Mouse (Mus musculus): Measurements from ENCODE around the gene March11. TPM values are rescaled to one million over a fixed set of nuclear protein-coding genes. Genes with fewer than 3 reads are reported as not detected.

The March11 gene
- total RNA-seq, 1 experiment = 0.98 TPM

GRCm38 (mm10) chr15:26309291-26309931 lies 563 bp downstream of the March11 start:
- Histone ChIP-seq H3K36me3 (ENCODE audit: control insufficient read depth, insufficient read depth, low read length, poor library complexity, severe bottlenecking) (no peaks in the 10 kb centered on the region), H3K9me3 (ENCODE audit: control insufficient read depth, insufficient read depth, low read depth, low read length) (no peaks in the 10 kb centered on the region), H3K4me3 (ENCODE audit: insufficient read depth in 1 of 2, low read depth in 1 of 2, low read length in 2 of 2, poor library complexity in 1 of 2, severe bottlenecking in 1 of 2) (peak overlapping the region; percentile 76 to 85), H3K9ac (ENCODE audit: insufficient read depth, low read depth, low read length, poor library complexity, severe bottlenecking) (peak overlapping the region; percentile 64), H3K4me1 (ENCODE audit: control insufficient read depth in 2 of 2, insufficient read depth in 2 of 2, low read length in 2 of 2, poor library complexity in 1 of 2) (peaks cover 0 to 4% of the 10 kb centered on the region in 2 experiments; a peak in 2 of 4 replicates), H3K27ac (ENCODE audit: insufficient read depth, low read depth, low read length, poor library complexity, severe bottlenecking) (no peak overlapping the region)
- in situ Hi-C loops (cut with MboI; ENCODE audit: low sequenced_read_pairs in 2 of 2, unreplicated experiment in 2 of 2) = no loop called here
- DNase-seq (ENCODE audit: low read depth, low spot score) = peak; percentile 64
- TF ChIP-seq ZC3H11A (IDR thresholded peaks at IDR 0.05; ENCODE audit: borderline replicate concordance, low read depth, low read length) = no peak
- TF ChIP-seq CHD2 (IDR thresholded peaks at IDR 0.05; ENCODE audit: low read depth, low read length) = no peak
- no peak for TF ChIP-seq MAFK (IDR thresholded peaks at IDR 0.05; ENCODE audit: insufficient read depth, low read depth, low read length)
- no peak for TF ChIP-seq HCFC1 (IDR thresholded peaks at IDR 0.05; ENCODE audit: borderline replicate concordance, insufficient read depth, low read length)
- no peak for TF ChIP-seq ZNF384 (IDR thresholded peaks at IDR 0.05; ENCODE audit: low read depth, low read length)

GRCm38 (mm10) chr15:26319866-26320265 lies 11.0 kb downstream of the March11 start:
- in situ Hi-C loops (cut with MboI; ENCODE audit: low sequenced_read_pairs in 2 of 2, unreplicated experiment in 2 of 2) = loop anchor here in 1 of 2 experiments (10.0 kb wide), 1 partner anchor 315 kb away; no protein-coding TSS in a partner anchor
- Histone ChIP-seq H3K4me3 (ENCODE audit: insufficient read depth in 1 of 2, low read depth in 1 of 2, low read length in 2 of 2, poor library complexity in 1 of 2, severe bottlenecking in 1 of 2) (no peak overlapping the region), H3K9ac (ENCODE audit: insufficient read depth, low read depth, low read length, poor library complexity, severe bottlenecking) (no peak overlapping the region), H3K9me3 (ENCODE audit: control insufficient read depth, insufficient read depth, low read depth, low read length) (no peaks in the 10 kb centered on the region), H3K27ac (ENCODE audit: insufficient read depth, low read depth, low read length, poor library complexity, severe bottlenecking) (no peak overlapping the region), H3K36me3 (ENCODE audit: control insufficient read depth, insufficient read depth, low read length, poor library complexity, severe bottlenecking) (no peaks in the 10 kb centered on the region), H3K4me1 (ENCODE audit: control insufficient read depth in 2 of 2, insufficient read depth in 2 of 2, low read length in 2 of 2, poor library complexity in 1 of 2) (no peaks in the 10 kb centered on the region)
- TF ChIP-seq HCFC1 (IDR thresholded peaks at IDR 0.05; ENCODE audit: borderline replicate concordance, insufficient read depth, low read length) = no peak
- TF ChIP-seq CHD2 (IDR thresholded peaks at IDR 0.05; ENCODE audit: low read depth, low read length) = no peak
- no peak for TF ChIP-seq MAFK (IDR thresholded peaks at IDR 0.05; ENCODE audit: insufficient read depth, low read depth, low read length)
- TF ChIP-seq ZC3H11A (IDR thresholded peaks at IDR 0.05; ENCODE audit: borderline replicate concordance, low read depth, low read length) = no peak
- TF ChIP-seq ZNF384 (IDR thresholded peaks at IDR 0.05; ENCODE audit: low read depth, low read length) = no peak
- no peak for DNase-seq (ENCODE audit: low read depth, low spot score)

GRCm38 (mm10) chr15:26320402-26320801 lies 11.6 kb downstream of the March11 start:
- no peak for DNase-seq (ENCODE audit: low read depth, low spot score)
- H3K9me3 ChIP-seq (ENCODE audit: control insufficient read depth, insufficient read depth, low read depth, low read length) = no peaks in the 10 kb centered on the region
- TF ChIP-seq ZC3H11A (IDR thresholded peaks at IDR 0.05; ENCODE audit: borderline replicate concordance, low read depth, low read length) = no peak
- TF ChIP-seq HCFC1 (IDR thresholded peaks at IDR 0.05; ENCODE audit: borderline replicate concordance, insufficient read depth, low read length) = no peak
- no peak for TF ChIP-seq ZNF384 (IDR thresholded peaks at IDR 0.05; ENCODE audit: low read depth, low read length)
- no peak for TF ChIP-seq CHD2 (IDR thresholded peaks at IDR 0.05; ENCODE audit: low read depth, low read length)
- no peak for TF ChIP-seq MAFK (IDR thresholded peaks at IDR 0.05; ENCODE audit: insufficient read depth, low read depth, low read length)
- no peak overlapping the region for H3K4me3 ChIP-seq (ENCODE audit: insufficient read depth in 1 of 2, low read depth in 1 of 2, low read length in 2 of 2, poor library complexity in 1 of 2, severe bottlenecking in 1 of 2)
- H3K27ac ChIP-seq (ENCODE audit: insufficient read depth, low read depth, low read length, poor library complexity, severe bottlenecking) = no peak overlapping the region
- in situ Hi-C loops (cut with MboI; ENCODE audit: low sequenced_read_pairs in 2 of 2, unreplicated experiment in 2 of 2) = loop anchor here in 1 of 2 experiments (10.0 kb wide), 1 partner anchor 316 kb away; no protein-coding TSS in a partner anchor
- no peak overlapping the region for H3K9ac ChIP-seq (ENCODE audit: insufficient read depth, low read depth, low read length, poor library complexity, severe bottlenecking)
- H3K4me1 ChIP-seq (ENCODE audit: control insufficient read depth in 2 of 2, insufficient read depth in 2 of 2, low read length in 2 of 2, poor library complexity in 1 of 2) = no peaks in the 10 kb centered on the region
- H3K36me3 ChIP-seq (ENCODE audit: control insufficient read depth, insufficient read depth, low read length, poor library complexity, severe bottlenecking) = no peaks in the 10 kb centered on the region

GRCm38 (mm10) chr15:26322804-26323203 lies 14.0 kb downstream of the March11 start:
- no peak overlapping the region for H3K9ac ChIP-seq (ENCODE audit: insufficient read depth, low read depth, low read length, poor library complexity, severe bottlenecking)
- no peak overlapping the region for H3K4me3 ChIP-seq (ENCODE audit: insufficient read depth in 1 of 2, low read depth in 1 of 2, low read length in 2 of 2, poor library complexity in 1 of 2, severe bottlenecking in 1 of 2)
- DNase-seq (ENCODE audit: low read depth, low spot score) = no peak
- H3K27ac ChIP-seq (ENCODE audit: insufficient read depth, low read depth, low read length, poor library complexity, severe bottlenecking) = no peak overlapping the region
- no peaks in the 10 kb centered on the region for H3K36me3 ChIP-seq (ENCODE audit: control insufficient read depth, insufficient read depth, low read length, poor library complexity, severe bottlenecking)
- no peak for TF ChIP-seq CHD2 (IDR thresholded peaks at IDR 0.05; ENCODE audit: low read depth, low read length)
- no peak for TF ChIP-seq ZNF384 (IDR thresholded peaks at IDR 0.05; ENCODE audit: low read depth, low read length)
- no peak for TF ChIP-seq ZC3H11A (IDR thresholded peaks at IDR 0.05; ENCODE audit: borderline replicate concordance, low read depth, low read length)
- no peak for TF ChIP-seq MAFK (IDR thresholded peaks at IDR 0.05; ENCODE audit: insufficient read depth, low read depth, low read length)
- no peak for TF ChIP-seq HCFC1 (IDR thresholded peaks at IDR 0.05; ENCODE audit: borderline replicate concordance, insufficient read depth, low read length)
- no peaks in the 10 kb centered on the region for H3K9me3 ChIP-seq (ENCODE audit: control insufficient read depth, insufficient read depth, low read depth, low read length)
- in situ Hi-C loops (cut with MboI; ENCODE audit: low sequenced_read_pairs in 2 of 2, unreplicated experiment in 2 of 2) = loop anchor here in 1 of 2 experiments (10.0 kb wide), 1 partner anchor 318 kb away; no protein-coding TSS in a partner anchor
- no peaks in the 10 kb centered on the region for H3K4me1 ChIP-seq (ENCODE audit: control insufficient read depth in 2 of 2, insufficient read depth in 2 of 2, low read length in 2 of 2, poor library complexity in 1 of 2)
